Mouse (Mus musculus) cerebellum, adult 2 months (tissue): ENCODE measurements at regions not wholly inside any gene's neighbourhood (a gene's known extent, or its start where the extent isn't known, plus 50 kb on each side); places are given as distances from the start of the nearest gene placed in this dataset.

Experiments used
- CTCF ChIP-seq: fragments of 200-500 bp; IDR thresholded peaks from 2 replicates; pipeline ENCODE4 v1.5.1; 2011; ENCODE audit warnings: low read depth, mild to moderate bottlenecking, control low read depth, low read length, moderate library complexity, borderline replicate concordance; ENCODE audit not compliant: insufficient read depth
- POLR2A ChIP-seq: fragments of 200-500 bp; IDR thresholded peaks from 2 replicates; pipeline ENCODE4 v1.6.1; 2011; ENCODE audit warnings: low read length, control low read depth, borderline replicate concordance; ENCODE audit not compliant: insufficient read depth

GRCm38 (mm10) chr17:49205564-49205963, 222.6 kb upstream of the Mocs1 start:
- TF ChIP-seq POLR2A (no peak), CTCF (no peak)
